Mouse (Mus musculus): ENCODE measurements around the gene Akap2.

DNA sequence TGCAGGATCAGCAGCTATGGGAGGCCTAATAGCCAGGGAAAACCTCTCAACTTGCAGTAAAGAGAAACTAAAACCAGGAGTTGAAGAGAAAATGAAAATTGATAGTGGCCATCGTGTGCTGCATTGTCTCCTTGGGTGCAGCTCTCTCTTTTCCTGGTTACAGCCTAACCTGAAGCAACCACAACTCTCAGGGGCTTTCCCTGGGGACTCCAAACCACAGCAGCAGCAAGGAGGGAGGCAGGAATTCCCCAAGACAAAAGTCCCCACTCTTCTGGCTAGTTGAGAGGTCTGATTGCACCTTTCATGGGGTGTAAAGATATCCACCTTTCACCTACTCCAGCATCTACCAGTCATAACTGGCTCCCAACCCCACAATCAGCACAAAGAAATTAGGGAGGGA, 8.1 kb downstream of the Akap2 start:
- TF ChIP-seq CTCF (IDR thresholded peaks at IDR 0.05; ENCODE audit: borderline replicate concordance, extremely low read depth, insufficient read depth, insufficient read length) (no peak), POLR2A (IDR thresholded peaks at IDR 0.05; ENCODE audit: borderline replicate concordance, extremely low read depth, insufficient read depth, insufficient read length, poor library complexity, severe bottlenecking) (no peak)

Data from brain, embryonic 14.5 days (tissue).